Mouse (Mus musculus) gastrocnemius, postnatal 4 days (tissue): ENCODE results near the gene Cd200r3. TPM values are rescaled to one million over a fixed set of nuclear protein-coding genes. Genes with fewer than 3 reads are reported as not detected.

Experiments
- DNase-seq, 2 experiments: peaks; one replicate each; pipeline ENCODE4 v3.0.0; 2021 to 2022; ENCODE audit warnings: low spot score in 2 of 2, mixed read lengths in 2 of 2
- total RNA-seq, 2 experiments: library from RNA; stranded (reverse); gene quantifications; 2 replicates each; pipeline ENCODE4 v1.2.3; 2021

Cd200r3 gene
- total RNA-seq, 2 experiments from 2014 or later: 1.6 to 2.0 TPM

DNA sequence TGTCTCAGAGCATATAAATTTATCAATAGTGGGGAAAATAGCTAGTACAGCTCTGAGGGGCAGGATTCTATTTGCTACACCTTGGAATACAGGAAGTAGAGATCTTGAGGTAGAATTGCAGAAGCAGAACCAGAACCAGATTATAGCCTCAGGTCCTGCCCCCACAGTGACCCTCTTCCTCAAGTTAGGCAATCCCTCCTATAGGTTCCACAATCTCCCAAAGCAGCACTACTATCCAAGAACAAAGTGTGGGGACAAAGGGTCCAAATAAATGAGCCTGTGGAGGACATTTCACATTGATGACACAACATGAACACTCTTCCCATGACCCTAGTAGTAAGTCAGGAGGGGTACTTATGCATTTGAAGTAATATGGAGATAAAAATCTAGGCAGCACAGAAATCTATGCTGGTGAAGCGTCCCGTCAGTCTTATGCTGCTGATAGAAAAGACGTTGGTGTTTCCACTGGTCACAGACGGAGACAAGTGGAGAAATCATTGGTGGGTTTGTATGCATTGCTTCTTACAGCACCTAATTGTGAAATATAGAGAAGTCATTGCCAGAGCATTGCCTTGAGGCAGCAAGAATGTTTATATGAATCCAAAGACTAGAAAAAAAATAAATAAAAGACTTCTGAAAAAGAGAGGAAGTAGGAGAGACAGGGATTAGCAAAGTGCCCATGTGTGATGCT lies 45.3 kb downstream of the Cd200r3 start:
- DNase-seq: no peak

DNA sequence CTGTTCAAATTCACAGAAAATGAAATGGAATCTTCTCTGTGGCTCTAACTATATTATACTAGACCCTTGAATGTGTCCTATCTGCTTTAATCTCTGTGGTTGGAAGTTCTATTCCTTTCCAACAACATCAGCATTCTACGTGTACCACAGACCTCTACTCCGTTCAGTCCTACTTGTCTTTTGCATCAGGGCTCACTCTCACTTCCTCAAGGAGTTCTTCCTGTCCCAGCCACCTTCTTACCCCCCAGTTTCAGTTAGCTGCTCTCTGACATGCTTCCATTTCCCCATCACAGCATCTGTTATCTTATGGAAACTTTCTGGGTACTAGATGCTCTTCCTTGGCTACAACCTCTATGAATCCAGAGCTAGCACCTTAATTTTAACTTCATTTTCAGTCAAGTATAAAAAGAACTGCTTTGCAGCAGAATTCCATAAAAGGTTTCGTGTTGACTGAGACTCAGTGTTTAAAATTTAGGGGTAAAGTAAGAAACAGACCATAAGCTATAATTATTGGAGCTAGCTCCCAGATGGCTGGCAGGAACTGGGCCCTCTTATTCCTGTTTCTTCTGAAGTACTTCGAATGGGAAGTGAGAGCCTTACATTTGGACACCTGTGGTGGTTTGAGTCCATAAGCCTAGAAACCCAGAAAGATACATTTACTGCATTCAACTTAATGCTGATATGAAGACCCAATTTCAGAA lies 50.0 kb downstream of the Cd200r3 start:
- DNase-seq: no peak

DNA sequence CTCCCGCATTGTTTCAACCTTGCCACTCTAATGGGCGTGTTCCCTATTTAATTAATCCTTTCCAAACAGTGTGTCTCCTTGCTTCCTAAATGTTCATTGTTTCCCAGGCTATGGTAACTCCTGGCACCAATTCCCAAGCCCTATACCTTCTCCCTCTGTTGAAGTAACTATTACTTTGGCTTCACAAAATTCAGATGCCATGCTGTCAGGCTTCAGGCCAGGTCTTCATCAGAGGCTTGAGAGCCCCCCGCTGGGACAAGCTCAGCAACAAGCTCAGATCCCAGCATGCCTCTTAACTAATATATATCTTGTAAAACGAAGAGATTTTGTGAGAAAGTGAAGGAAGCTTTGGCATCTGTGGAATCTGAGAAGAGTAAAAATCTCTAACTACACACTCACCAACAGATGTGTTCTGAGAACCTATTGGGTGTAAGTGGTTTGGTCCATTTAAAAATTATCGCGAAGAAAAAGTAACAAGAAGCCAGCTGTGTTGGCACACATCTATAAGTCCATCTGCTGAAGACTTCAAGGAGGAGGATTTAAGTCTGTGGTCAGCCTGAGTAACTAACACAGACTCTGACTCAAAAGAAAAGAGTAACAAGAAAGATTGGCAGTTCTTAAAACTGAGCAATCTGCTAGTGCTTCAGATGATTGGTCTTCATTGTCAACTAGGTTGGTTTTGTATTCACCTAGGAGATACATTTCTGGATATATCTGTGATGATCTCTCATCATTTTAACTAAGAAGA lies 50.9 kb downstream of the Cd200r3 start:
- no peak for DNase-seq

DNA sequence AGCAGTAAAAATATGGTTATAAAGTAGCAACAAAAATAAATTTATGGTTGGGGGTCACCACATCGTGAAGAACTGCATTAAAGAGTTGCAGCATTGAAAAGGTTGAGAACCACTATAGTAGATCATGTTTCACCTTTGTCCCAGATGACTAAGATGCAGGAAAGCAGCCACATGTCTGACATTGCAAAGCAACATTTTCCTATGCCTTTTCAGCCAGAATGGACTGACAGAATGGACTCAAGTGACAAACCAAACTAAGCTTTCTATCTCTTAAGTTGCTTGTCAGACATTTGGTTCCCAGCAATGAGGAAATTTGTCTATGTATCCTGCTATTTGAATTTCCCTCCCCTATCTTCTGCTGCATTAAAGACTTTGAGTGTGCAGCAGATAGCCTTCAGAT lies 51.6 kb downstream of the Cd200r3 start:
- no peak for DNase-seq

DNA sequence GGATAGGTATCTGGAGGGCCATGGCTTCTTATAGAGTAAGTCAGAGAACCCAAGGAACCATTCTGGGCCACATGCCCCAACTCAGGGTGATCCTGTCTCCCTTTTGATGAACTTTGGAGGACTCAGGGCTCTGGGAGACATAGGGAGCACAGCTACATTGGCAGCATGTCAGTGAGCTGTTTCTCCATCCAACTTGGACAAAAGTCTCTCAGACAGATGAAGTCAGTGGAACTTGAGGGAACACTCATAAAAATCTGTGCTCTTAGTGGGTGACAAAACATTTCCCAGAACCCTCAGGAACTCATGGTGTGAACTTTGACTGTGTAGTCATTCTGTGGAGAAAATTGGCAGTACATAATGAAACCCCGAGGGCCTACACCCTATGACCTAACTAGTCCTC lies 53.2 kb downstream of the Cd200r3 start:
- DNase-seq: no peak

DNA sequence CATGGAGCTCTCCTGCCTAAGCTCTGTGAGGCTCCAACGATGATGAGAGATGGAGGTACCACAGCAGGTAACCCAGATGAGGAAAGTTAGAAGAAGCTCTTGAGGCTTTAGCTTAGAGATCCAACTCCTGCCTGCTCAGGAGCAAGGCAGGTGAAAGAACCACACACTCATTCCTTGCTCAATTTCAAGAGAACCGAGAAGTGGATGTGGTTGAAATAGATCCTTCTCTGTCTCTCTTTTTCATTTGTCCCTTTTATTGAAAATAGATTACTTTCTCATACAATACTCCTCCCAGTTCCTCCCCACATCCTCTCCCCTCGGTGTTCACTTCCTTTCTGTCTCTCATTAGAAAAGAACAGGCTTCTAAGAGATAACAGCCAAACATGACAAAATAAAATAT lies 56.1 kb downstream of the Cd200r3 start:
- no peak for DNase-seq

DNA sequence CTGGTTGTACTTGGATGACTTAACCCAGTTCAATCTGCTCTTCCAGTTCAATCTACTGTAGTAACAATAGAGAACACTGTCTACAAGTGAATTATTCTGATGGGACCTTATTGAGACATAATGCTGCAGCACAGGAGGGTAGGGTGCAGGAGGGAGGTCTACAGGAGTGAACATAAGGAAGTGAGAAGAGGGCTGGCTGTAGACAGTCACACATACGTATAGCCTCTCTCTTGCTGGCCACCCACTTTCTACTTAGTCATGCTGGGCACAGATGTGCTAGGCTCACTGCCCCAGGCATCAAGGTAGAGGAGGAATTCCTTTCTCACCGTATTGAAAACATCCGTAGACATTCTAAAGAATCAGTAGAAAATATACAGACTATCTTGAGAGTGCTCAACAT lies 61.0 kb downstream of the Cd200r3 start:
- DNase-seq: no peak

DNA sequence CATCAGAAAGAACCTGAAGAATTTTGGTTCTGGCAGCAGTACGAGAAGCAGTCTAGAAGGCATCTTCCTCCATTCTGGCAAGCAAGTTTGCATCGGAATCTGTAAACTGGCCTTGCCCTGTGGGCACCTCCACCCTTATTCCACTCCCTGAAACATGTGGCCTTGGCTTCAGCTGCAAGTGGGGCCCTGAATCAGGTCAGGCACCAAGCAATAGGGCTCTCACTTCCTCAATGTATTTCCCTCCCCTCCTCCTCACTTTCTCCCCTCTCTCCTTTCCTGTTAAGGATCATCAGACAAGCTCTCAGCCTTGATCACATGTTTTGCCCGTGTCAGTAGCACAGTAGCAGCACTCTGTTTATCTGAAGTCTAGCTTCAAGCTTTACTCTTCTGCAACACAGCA lies 61.8 kb downstream of the Cd200r3 start:
- no peak for DNase-seq

DNA sequence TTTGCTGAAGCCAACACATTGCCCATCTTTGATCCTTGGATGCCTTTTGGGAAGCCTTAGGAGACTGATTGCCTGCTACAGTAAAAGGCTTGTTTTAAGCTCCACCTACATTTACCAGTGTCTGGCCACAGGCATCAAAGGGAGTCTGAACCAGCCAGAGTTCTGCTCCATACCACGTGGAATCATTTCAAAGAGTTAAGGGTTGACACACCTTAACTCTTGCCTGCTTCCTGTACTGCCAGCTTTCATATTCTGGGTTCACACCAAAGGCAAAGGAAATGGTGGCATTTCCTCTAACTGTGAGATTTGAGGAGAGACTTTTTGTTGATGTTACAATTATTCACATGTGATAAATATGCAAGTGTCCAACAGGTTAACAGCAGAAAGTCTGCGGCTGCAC lies 63.5 kb downstream of the Cd200r3 start:
- DNase-seq: no peak

DNA sequence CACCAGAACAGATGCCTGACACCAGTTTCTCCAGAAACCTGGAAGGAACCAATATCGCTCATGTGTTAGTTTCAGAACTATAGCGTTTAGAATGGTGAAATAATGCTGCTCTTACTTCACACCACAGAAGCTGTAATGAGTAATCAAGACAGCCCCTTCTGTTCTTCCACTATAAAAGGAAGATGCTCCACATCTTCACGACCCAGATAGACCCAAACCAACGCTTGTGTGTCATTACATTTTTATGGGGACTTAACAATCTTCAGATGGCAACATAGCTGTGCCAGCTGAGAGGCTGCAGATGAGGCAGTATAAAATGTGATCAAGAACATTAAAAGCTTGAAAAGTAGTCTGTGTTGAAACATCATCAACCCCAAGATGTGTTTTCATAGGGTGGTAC lies 64.3 kb downstream of the Cd200r3 start:
- no peak for DNase-seq

DNA sequence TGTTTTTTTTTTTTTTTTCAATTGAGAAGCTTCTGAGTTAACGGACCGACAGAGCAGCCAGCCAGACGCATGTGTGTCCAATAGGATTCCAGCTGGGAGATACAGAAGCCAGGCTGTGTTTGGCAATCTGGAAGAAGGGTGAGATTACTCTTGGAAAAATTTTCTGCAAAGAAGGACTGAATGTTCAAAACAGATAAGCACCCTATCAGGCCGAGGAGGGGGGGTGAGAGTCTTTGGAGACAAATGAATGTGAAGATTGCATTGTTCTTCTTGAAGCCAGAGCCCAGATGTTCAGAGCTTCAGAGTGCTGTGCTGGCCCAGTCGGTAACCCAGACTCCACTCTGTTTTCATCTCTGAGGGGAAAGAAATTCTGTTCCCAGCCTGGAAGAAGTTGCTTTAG lies 66.2 kb downstream of the Cd200r3 start:
- DNase-seq: peak in 1 of 2 experiments; percentile 33

DNA sequence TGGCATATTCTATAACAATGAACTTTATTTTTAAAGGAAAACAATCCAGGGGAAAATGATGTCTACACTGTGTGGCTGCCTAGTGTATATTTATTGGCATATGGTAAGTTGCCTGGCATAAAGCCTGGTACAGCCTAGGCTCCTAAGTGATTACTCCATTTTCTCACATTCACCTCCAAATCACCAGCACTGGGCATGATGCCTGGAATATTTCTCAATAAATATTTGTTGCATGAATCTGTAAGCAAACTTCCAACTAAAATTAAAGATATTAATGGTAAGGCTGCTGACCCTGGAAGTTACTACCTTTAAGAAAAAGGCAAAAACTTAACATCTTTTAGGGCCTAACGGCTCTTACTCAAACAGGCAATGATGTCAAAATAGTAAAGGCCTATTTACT lies 72.1 kb downstream of the Cd200r3 start:
- DNase-seq: no peak

DNA sequence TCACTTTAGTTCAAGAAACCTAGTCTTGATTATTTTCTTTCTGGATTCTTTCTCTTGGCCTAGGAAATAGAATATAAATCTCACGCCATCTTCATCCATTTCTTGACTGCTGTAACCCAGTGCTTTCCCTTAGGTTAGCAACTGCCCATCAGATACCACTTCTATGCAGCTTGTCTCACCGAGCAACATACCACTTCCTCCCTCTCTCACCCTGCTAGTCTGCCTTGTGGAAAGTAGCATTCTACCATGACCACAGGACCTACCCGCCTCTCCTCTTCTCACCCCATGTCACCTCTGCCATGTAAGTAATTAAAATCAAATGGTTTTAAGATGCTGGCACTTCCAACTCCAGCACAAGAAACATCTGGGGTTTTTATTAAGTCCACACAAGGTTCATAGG lies 73.0 kb downstream of the Cd200r3 start:
- no peak for DNase-seq

DNA sequence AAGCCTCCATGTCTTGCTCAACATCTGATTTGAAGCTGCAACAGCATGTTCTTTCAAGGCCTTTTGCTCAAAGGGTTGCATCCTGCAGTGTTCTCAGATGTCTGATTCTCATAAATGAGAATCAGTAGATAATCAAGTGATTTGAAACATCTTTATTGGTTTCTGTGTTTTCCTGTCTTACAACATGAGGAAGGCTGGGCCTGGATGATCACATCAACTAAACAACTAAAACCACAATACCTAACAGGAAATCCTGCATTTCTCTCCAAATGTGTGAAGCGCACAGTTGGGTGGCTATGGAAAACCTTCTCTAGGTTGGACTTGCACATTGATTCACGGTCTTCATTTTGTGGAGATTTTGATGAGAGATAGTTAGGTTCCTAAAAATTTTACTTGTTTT lies 75.4 kb downstream of the Cd200r3 start:
- no peak for DNase-seq

DNA sequence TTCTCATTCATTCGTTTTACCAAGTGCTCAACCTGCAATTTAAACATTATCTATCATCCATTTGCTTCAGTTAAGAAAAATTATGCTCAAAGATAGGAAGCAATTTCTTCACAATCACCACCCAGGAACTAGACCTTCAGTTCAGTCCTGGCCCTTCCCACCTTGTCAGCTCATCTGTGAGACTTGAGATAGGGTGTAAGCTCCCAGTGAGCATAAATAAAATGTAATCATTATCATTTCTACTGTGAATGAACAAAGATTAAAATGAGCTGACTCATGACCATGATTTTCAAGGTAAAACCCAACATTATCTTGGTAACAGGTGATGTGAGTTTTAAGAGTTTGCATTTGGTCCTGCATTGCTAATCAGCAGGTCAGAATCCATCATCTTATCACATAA lies 76.6 kb downstream of the Cd200r3 start:
- no peak for DNase-seq

DNA sequence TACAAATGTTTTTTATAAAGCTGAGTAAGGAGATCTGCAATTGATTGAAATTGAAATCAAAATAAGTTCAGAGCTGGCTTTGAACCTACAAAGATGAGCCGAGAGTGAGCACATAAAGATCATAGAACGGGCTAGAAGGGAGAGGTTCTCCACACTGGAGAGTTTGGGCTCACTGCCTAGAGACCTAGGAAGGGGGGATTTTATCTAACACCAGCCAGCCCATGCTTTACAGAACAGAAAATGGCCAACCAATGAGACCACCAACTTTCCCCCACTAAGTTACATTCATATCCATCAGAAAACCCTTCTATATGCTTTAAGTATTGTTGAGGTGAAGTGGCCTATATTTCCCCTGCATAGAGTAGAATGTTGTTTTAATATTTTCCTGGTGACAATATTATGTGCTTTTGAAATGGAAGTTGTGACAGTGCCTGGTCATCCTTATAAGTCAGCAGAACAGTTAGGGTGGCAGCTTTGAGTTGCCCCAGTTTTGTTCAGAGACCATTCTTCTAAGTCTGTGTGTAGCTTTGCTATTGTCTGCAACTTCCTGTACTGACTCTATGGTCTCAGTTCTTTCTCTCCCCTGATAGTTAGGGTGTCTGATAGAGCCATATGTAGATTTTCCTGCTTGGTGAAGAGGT lies 77.3 kb downstream of the Cd200r3 start:
- no peak for DNase-seq

DNA sequence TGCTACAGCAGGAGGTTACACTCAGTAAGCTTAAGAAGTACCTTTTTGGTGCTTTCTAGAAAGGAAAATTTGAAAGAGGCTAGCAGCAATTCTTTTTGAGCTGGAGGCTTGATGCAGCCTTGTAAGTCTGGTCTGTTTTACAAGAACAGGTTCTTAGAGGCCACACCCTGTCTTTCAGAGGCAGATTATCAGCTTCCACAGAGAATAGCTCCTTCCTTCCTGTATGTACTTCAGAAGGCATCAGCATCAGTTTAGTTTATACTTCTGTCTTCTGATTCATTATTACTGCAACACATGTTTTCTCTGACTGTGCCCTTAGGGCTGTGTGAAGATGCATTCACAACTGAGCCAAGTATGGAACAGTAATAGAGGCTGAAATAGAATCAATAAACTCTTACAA lies 78.0 kb downstream of the Cd200r3 start:
- no peak for DNase-seq

DNA sequence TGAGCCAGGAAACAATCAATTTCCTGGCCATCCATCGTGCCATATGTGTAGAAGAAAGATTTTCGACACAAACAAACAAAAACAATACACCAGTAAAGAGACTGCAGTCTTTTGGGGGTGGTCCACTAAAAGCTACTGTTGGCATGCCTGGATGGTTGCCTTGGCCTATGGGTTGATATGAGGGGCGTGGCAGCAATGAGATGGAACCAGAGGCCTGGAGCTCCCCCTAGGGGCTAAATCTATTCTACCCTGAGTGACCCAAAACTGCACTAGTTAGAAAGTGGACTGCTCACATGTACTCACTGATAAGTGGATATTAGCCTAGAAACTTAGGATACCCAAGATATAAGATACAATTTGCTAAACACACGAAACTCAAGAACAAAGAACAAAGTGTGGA lies 80.4 kb downstream of the Cd200r3 start:
- DNase-seq: peak in 1 of 2 experiments; percentile 24

DNA sequence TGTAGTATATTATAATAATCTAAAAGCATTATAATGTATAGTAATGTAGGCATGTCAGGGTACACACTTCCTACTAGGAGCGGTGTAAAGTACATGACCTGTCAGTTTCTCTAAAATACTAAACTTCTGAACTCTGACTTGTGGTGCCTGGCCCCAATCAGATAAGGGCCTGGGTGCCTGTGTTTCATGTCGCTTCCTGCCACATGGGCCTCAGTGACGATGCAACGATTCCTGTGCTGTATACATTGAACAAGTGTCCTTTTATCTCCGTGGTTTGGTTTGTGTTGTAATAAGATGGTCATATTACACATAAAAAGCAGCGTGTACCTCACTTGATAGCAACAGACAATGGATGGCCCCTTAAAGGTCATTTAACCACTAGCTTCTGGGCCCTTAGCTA lies 81.8 kb downstream of the Cd200r3 start:
- no peak for DNase-seq

DNA sequence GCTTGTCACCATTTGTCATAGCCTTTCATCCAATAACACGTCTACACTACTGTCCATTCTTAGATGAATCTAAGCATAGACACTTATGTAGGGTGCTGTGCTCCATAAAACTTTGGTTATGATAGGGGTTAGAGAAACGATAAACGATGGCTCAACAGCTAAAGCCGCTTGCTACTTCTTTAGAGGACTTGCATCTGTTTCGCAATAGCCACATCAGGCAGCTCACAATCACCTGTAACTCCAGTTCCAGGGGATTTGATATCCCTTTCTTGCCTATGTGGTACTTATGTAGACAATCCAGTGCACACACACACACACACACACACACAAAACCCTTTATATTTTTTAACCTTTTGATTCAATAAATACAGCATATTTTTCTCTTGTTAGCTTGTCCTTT lies 85.6 kb downstream of the Cd200r3 start:
- DNase-seq: no peak

DNA sequence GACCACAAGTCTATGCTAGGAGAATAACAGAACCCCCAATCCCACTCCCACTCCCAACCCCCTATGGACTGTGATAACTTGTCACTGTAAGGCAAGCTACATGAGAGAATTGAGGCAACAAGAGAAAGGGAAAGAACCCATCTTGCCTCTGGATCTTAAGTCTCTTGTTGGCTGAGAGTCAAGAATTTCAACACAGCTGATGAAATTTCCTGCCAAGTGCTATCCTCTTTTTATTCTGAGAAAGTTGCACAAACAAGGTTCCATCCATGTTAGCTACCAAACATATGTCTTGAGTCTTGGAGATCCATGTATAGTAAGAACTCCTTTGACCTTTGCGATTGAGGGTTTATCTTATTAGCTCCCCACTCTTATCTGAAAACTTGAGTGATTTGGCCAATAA lies 86.0 kb downstream of the Cd200r3 start:
- no peak for DNase-seq

DNA sequence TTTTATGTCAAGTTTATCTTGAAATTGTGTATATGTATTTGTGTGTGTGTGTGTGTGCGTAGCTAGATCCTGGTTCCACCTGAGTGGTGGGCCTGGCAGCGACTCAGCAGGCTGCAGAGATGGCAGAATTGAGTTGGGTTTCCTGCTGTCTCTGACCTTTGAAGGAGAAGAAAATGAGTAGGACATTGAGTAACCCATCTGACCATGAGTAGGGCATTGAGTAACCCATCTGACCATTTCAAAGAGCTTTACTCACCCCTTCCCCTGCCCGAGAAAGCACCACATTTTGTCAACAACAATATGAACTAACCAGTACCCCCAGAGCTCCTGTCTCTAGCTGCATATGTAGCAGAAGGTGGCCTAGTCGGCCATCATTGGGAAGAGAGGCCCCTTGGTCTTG lies 86.6 kb downstream of the Cd200r3 start:
- no peak for DNase-seq
